Mouse (Mus musculus) megakaryocyte-erythroid progenitor cell, adult 5-6 weeks (primary cell): ENCODE data around the gene Thap8. TPM values are rescaled to one million over a fixed set of nuclear protein-coding genes. Genes with fewer than 3 reads are reported as not detected.
A peak's percentile ranks its signal among the peaks of the same experiment; 100 is the strongest.
"Not testable (repeated sequence)": the region's sequence is repeated elsewhere in the genome, so short reads cannot be mapped to it uniquely, and the experiment has no call there.

Experiments
- ATAC-seq: replicated peaks from 2 replicates; pipeline ENCODE4 v1.8.0; 2016; ENCODE audit warnings: mild to moderate bottlenecking, inconsistent platforms; ENCODE audit not compliant: severe bottlenecking, poor library complexity, low FRiP score, low TSS enrichment
- total RNA-seq, 2 experiments: library from RNA; stranded (forward) in 1 of 2; stranded (reverse) in 1 of 2; fragments of 200-1000, 215-1000 nt in 1 of 2; fragments of >200 nt in 1 of 2; fragmentation: Nextera tagmentation in 1 of 2; gene quantifications; 2 replicates each; pipeline ENCODE4 v1.2.3; 2014 to 2017

The Thap8 gene
- not detected in 2 replicates for total RNA-seq (2014; fragmentation: Nextera tagmentation)
- 1.6 TPM in 1 of 2 replicates, not detected in the other for total RNA-seq (2017)

GRCm38 (mm10) chr7:30279951-30280669 lies at the start of gene Thap8, which contains the start of gene Wdr62:
Gene Thap8, plus strand, starts transcription at chr7:30280094.
Gene Wdr62, minus strand, starts transcription at chr7:30280419.
- ATAC-seq: peak; percentile 93

- no peak for ATAC-seq
Measured at GRCm38 (mm10) chr7:30231328-30231668, 48.6 kb upstream of the Thap8 start.

GRCm38 (mm10) chr7:30231669-30232454 lies 48.0 kb upstream of the Thap8 start, which contains the start of the genes Polr2i and Tbcb:
Gene Polr2i, plus strand, starts transcription at chr7:30231948.
Gene Tbcb, minus strand, starts transcription at chr7:30232272.
- peak; percentile 95 for ATAC-seq

GRCm38 (mm10) chr7:30232631-30233148 lies 47.2 kb upstream of the Thap8 start:
- peak; percentile 39 for ATAC-seq

- no peak for ATAC-seq
Measured at GRCm38 (mm10) chr7:30233387-30233786, 46.5 kb upstream of the Thap8 start.

- ATAC-seq: no peak
Measured at GRCm38 (mm10) chr7:30234276-30234858, 45.5 kb upstream of the Thap8 start.

GRCm38 (mm10) chr7:30235091-30235490 lies 44.8 kb upstream of the Thap8 start:
- ATAC-seq: no peak

- ATAC-seq: no peak
Measured at GRCm38 (mm10) chr7:30235625-30236024, 44.3 kb upstream of the Thap8 start, which contains the start of gene Ovol3. Gene Ovol3, minus strand, starts transcription at chr7:30235725.

- not testable (repeated sequence) for ATAC-seq
Measured at GRCm38 (mm10) chr7:30237374-30237773, 42.5 kb upstream of the Thap8 start.

GRCm38 (mm10) chr7:30251956-30252954 lies 27.6 kb upstream of the Thap8 start:
- no peak for ATAC-seq

- no peak for ATAC-seq
Measured at GRCm38 (mm10) chr7:30265041-30265440, 14.9 kb upstream of the Thap8 start.

GRCm38 (mm10) chr7:30265531-30265930 lies 14.4 kb upstream of the Thap8 start:
- ATAC-seq: no peak

- no peak for ATAC-seq
Measured at GRCm38 (mm10) chr7:30265935-30266334, 14.0 kb upstream of the Thap8 start.

- no peak for ATAC-seq
Measured at GRCm38 (mm10) chr7:30266780-30267179, 13.1 kb upstream of the Thap8 start.

GRCm38 (mm10) chr7:30269641-30270040 lies 10.3 kb upstream of the Thap8 start:
- ATAC-seq: no peak

- ATAC-seq: no peak
Measured at GRCm38 (mm10) chr7:30274383-30274782, 5.5 kb upstream of the Thap8 start.

GRCm38 (mm10) chr7:30278911-30279310 lies 983 bp upstream of the Thap8 start:
- ATAC-seq: no peak

GRCm38 (mm10) chr7:30279536-30279935 lies 358 bp upstream of the Thap8 start:
- ATAC-seq: peak; percentile 56

GRCm38 (mm10) chr7:30280670-30281138 lies 810 bp downstream of the Thap8 start:
- ATAC-seq: peak; percentile 53
